Mouse (Mus musculus): ENCODE measurements at regions not wholly inside any gene's neighbourhood (a gene's known extent, or its start where the extent isn't known, plus 50 kb on each side); places are given as distances from the start of the nearest gene placed in this dataset.

- H3K9me3 ChIP-seq (ENCODE audit: control insufficient read depth, low read length) = no peaks in the 10 kb centered on the region
- 61% methylated on average over 7 of the region's 7 CpGs for WGBS (ENCODE audit: insufficient replicate concordance)
- TF ChIP-seq CTCF (IDR thresholded peaks at IDR 0.05; ENCODE audit: low read depth) = no peak
- TF ChIP-seq EP300 (IDR thresholded peaks at IDR 0.05; ENCODE audit: low read depth) = no peak
- H3K4me2 ChIP-seq (ENCODE audit: low read depth) = no peak overlapping the region
- H3K36me3 ChIP-seq (replicated peaks; ENCODE audit: control insufficient read depth, insufficient read depth, low read depth) = no peaks in the 10 kb centered on the region
- no peak overlapping the region for H3K27ac ChIP-seq
- DNase-seq (ENCODE audit: low read depth in 3 of 3, low spot score in 3 of 3) (no peak), ATAC-seq (ENCODE audit: insufficient read depth) (no peak)
- no peak overlapping the region for H3K4me3 ChIP-seq (ENCODE audit: insufficient read depth in 1 of 2, low read depth in 2 of 2, low read length in 2 of 2)
- no peak overlapping the region for H3K9ac ChIP-seq (replicated peaks)
- no peaks in the 10 kb centered on the region for H3K27me3 ChIP-seq (ENCODE audit: control insufficient read depth, insufficient read depth, low read length)
- 0 out of 4 replicates have a peak, but pooled peaks cover 0 to 1% of the 10 kb centered on the region in 2 experiments for H3K4me1 ChIP-seq (replicated peaks; ENCODE audit: control insufficient read depth in 2 of 2, insufficient read depth in 2 of 2, low read length in 1 of 2)
Observed at GRCm38 (mm10) chr10:21756811-21757210, 125.2 kb upstream of the Sgk1 start.

DNA sequence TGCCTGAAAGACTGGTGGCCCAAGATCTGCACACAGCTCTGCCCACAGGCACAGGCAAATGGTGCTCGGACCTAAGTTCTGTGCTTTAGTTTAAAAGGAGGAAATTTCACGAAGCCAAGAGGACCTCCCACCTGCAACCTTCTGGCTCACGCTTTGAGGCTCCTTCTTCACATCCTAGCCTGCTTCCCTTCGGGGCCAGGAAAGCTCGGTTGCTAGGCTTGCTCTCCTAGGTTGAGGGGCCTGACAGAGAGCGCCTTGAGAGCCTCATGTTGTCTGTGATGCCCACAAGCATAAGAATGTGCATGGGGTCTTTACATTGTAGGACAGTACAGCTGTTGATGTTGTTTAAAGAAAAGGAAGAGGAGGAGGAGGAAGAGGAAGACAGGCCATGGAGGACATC is 123.9 kb upstream of the Sgk1 start:
- TF ChIP-seq EP300 (IDR thresholded peaks at IDR 0.05; ENCODE audit: low read depth) (no peak), CTCF (IDR thresholded peaks at IDR 0.05; ENCODE audit: low read depth) (no peak)
- Histone ChIP-seq H3K36me3 (replicated peaks; ENCODE audit: control insufficient read depth, insufficient read depth, low read depth) (no peaks in the 10 kb centered on the region), H3K27ac (no peak overlapping the region), H3K4me3 (ENCODE audit: insufficient read depth in 1 of 2, low read depth in 2 of 2, low read length in 2 of 2) (no peak overlapping the region), H3K9ac (replicated peaks) (no peak overlapping the region), H3K4me1 (replicated peaks; ENCODE audit: control insufficient read depth in 2 of 2, insufficient read depth in 2 of 2, low read length in 1 of 2) (0 out of 4 replicates have a peak, but pooled peaks cover 0 to 1% of the 10 kb centered on the region in 2 experiments), H3K27me3 (ENCODE audit: control insufficient read depth, insufficient read depth, low read length) (no peaks in the 10 kb centered on the region), H3K4me2 (ENCODE audit: low read depth) (no peak overlapping the region), H3K9me3 (ENCODE audit: control insufficient read depth, low read length) (no peaks in the 10 kb centered on the region)
- ATAC-seq (ENCODE audit: insufficient read depth) (no peak), DNase-seq (ENCODE audit: low read depth in 3 of 3, low spot score in 3 of 3) (no peak)
- 52% methylated on average over 6 of the region's 6 CpGs for WGBS (ENCODE audit: insufficient replicate concordance)

DNA sequence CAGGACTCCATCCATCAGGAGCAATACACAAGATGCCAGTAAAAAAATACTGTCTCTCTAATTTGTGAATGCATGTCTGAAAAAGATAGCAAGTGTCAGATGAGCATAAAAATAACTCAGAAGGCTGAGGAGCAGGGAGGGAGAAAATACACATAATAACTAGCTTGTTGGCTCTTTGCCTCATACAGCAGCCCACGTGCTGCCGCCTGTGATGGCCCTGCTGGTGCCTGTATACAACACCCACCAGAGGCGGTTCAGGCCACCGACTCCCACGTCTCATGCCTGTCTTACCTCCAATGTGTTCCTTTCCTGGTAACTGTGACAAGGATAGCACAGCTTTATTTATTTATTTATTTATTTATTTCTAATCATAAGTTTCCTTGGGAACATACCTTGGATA is 119.5 kb upstream of the Sgk1 start:
- no peak overlapping the region for H3K4me2 ChIP-seq (ENCODE audit: low read depth)
- no peaks in the 10 kb centered on the region for H3K36me3 ChIP-seq (replicated peaks; ENCODE audit: control insufficient read depth, insufficient read depth, low read depth)
- no peak overlapping the region for H3K4me3 ChIP-seq (ENCODE audit: insufficient read depth in 1 of 2, low read depth in 2 of 2, low read length in 2 of 2)
- H3K27ac ChIP-seq = no peak overlapping the region
- no peaks in the 10 kb centered on the region for H3K9me3 ChIP-seq (ENCODE audit: control insufficient read depth, low read length)
- WGBS (ENCODE audit: insufficient replicate concordance) = 83% methylated on average over 5 of the region's 5 CpGs
- 0 out of 4 replicates have a peak, but pooled peaks cover 0 to 1% of the 10 kb centered on the region in 2 experiments for H3K4me1 ChIP-seq (replicated peaks; ENCODE audit: control insufficient read depth in 2 of 2, insufficient read depth in 2 of 2, low read length in 1 of 2)
- no peak for TF ChIP-seq EP300 (IDR thresholded peaks at IDR 0.05; ENCODE audit: low read depth)
- no peak for TF ChIP-seq CTCF (IDR thresholded peaks at IDR 0.05; ENCODE audit: low read depth)
- ATAC-seq (ENCODE audit: insufficient read depth) (no peak), DNase-seq (ENCODE audit: low read depth in 3 of 3, low spot score in 3 of 3) (no peak)
- no peak overlapping the region for H3K9ac ChIP-seq (replicated peaks)
- H3K27me3 ChIP-seq (ENCODE audit: control insufficient read depth, insufficient read depth, low read length) = no peaks in the 10 kb centered on the region

GRCm38 (mm10) chr10:21763017-21763964 is 118.7 kb upstream of the Sgk1 start:
- Histone ChIP-seq H3K9ac (replicated peaks) (no peak overlapping the region), H3K27me3 (ENCODE audit: control insufficient read depth, insufficient read depth, low read length) (no peaks in the 10 kb centered on the region), H3K9me3 (ENCODE audit: control insufficient read depth, low read length) (no peaks in the 10 kb centered on the region), H3K27ac (no peak overlapping the region), H3K4me3 (ENCODE audit: insufficient read depth in 1 of 2, low read depth in 2 of 2, low read length in 2 of 2) (no peak overlapping the region), H3K4me2 (ENCODE audit: low read depth) (no peak overlapping the region), H3K36me3 (replicated peaks; ENCODE audit: control insufficient read depth, insufficient read depth, low read depth) (no peaks in the 10 kb centered on the region), H3K4me1 (replicated peaks; ENCODE audit: control insufficient read depth in 2 of 2, insufficient read depth in 2 of 2, low read length in 1 of 2) (0 out of 4 replicates have a peak, but pooled peaks cover 0 to 1% of the 10 kb centered on the region in 2 experiments)
- ATAC-seq (ENCODE audit: insufficient read depth) = no peak
- DNase-seq (ENCODE audit: low read depth in 3 of 3, low spot score in 3 of 3) = no peak
- no peak for TF ChIP-seq EP300 (IDR thresholded peaks at IDR 0.05; ENCODE audit: low read depth)
- no peak for TF ChIP-seq CTCF (IDR thresholded peaks at IDR 0.05; ENCODE audit: low read depth)
- 71% methylated on average over 17 of the region's 17 CpGs for WGBS (ENCODE audit: insufficient replicate concordance)

DNA sequence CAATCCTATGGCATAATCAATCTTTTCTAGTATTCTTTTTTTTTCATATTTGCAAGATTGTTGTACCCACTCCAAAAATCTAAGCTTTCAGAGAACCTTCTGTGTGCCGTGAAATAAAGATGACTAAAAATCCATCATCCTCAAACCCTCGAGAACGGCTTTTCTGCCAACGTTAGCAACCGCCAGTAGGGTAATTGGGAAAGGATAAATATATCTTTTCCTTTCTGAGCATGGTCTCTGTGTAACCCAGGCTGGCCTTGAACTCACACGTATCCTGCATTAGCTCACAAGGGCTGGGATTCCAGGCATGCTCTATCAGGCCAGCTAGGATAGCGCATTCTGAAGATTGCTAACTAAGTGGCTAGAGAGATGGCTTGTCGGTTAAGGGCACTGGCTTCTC is 117.9 kb upstream of the Sgk1 start:
- ATAC-seq (ENCODE audit: insufficient read depth) (no peak), DNase-seq (ENCODE audit: low read depth in 3 of 3, low spot score in 3 of 3) (no peak)
- no peak overlapping the region for H3K4me3 ChIP-seq (ENCODE audit: insufficient read depth in 1 of 2, low read depth in 2 of 2, low read length in 2 of 2)

More for the DNA sequence above, 117.9 kb upstream of the Sgk1 start:
- 0 out of 4 replicates have a peak, but pooled peaks cover 0 to 1% of the 10 kb centered on the region in 2 experiments for H3K4me1 ChIP-seq (replicated peaks; ENCODE audit: control insufficient read depth in 2 of 2, insufficient read depth in 2 of 2, low read length in 1 of 2)
- no peaks in the 10 kb centered on the region for H3K27me3 ChIP-seq (ENCODE audit: control insufficient read depth, insufficient read depth, low read length)
- H3K36me3 ChIP-seq (replicated peaks; ENCODE audit: control insufficient read depth, insufficient read depth, low read depth) = no peaks in the 10 kb centered on the region
- H3K9me3 ChIP-seq (ENCODE audit: control insufficient read depth, low read length) = no peaks in the 10 kb centered on the region
- 65% methylated on average over 8 of the region's 8 CpGs for WGBS (ENCODE audit: insufficient replicate concordance)
- no peak overlapping the region for H3K27ac ChIP-seq
- H3K9ac ChIP-seq (replicated peaks) = no peak overlapping the region
- TF ChIP-seq EP300 (IDR thresholded peaks at IDR 0.05; ENCODE audit: low read depth) (no peak), CTCF (IDR thresholded peaks at IDR 0.05; ENCODE audit: low read depth) (no peak)
- H3K4me2 ChIP-seq (ENCODE audit: low read depth) = no peak overlapping the region

Measured in liver, embryonic 14.5 days (tissue).